Comparison of ENCODE assay signal across 8 mouse cellular contexts in genomic region chr10:79532678-79533077, GRCm38 (mm10). TPM values are rescaled to one million over a fixed set of nuclear protein-coding genes. Genes with fewer than 3 reads are reported as not detected.
DNase-seq lines count a peak whose midpoint lies in the region; ATAC-seq lines count a peak whose summit lies in the region.

No protein-coding gene starts in this region.

- no peak overlapping the region for H3K27ac ChIP-seq in forebrain, embryonic 11.5 days (ENCODE audit: low read depth, low read length)
- H3K27ac ChIP-seq in limb, embryonic 13.5 days, result no peak overlapping the region
- H3K27ac ChIP-seq in neural tube, embryonic 12.5 days, result no peak overlapping the region

- no peaks in the 10 kb centered on the region for H3K27me3 ChIP-seq in forebrain, embryonic 11.5 days (ENCODE audit: control insufficient read depth, insufficient read depth, low read length)
- no peaks in the 10 kb centered on the region for H3K27me3 ChIP-seq in limb, embryonic 13.5 days
- H3K27me3 ChIP-seq in neural tube, embryonic 12.5 days (replicated peaks), result no peaks in the 10 kb centered on the region

- peak; percentile 5; the same call in 1 of the 2 replicates for ATAC-seq in forebrain, embryonic 11.5 days (replicated peaks; ENCODE audit: low FRiP score)
- ATAC-seq in limb, embryonic 13.5 days (ENCODE audit: low FRiP score, low read depth), result peak; percentile 2; the same call in 1 of the 2 replicates
- ATAC-seq in neural tube, embryonic 12.5 days (ENCODE audit: low FRiP score, low read depth), result no peak; the same call in none of the 2 replicates

- DNase-seq in layer of hippocampus, adult 11-12 months (ENCODE audit: low spot score), result peak; percentile 3
- DNase-seq in layer of hippocampus, adult 9-10 months (ENCODE audit: low spot score), result no peak
- peak; percentile 23 for DNase-seq in NIH3T3 (ENCODE audit: low read depth)
- peak; percentile 48 for DNase-seq in forebrain, embryonic 11.5 days (ENCODE audit: low spot score)
- no peak for DNase-seq in frontal cortex, postnatal 14 days (ENCODE audit: low spot score in 2 of 2)
- DNase-seq in B cell, adult 2 months, result no peak

- peak overlapping the region; percentile 96 for H3K4me2 ChIP-seq in forebrain, embryonic 11.5 days (ENCODE audit: low read depth, low read length, severe bottlenecking)
- peak overlapping the region; percentile 96 for H3K4me2 ChIP-seq in limb, embryonic 13.5 days (replicated peaks)
- peak overlapping the region; percentile 98 for H3K4me2 ChIP-seq in neural tube, embryonic 12.5 days (replicated peaks)

- H3K4me3 ChIP-seq in forebrain, embryonic 11.5 days (ENCODE audit: low read depth, low read length), result peak overlapping the region; percentile 56
- H3K4me3 ChIP-seq in limb, embryonic 13.5 days, result peak overlapping the region; percentile 68
- peak overlapping the region; percentile 60; the same call in 1 of the 2 replicates for H3K4me3 ChIP-seq in neural tube, embryonic 12.5 days

- 19% methylated on average over 3 of the region's 3 CpGs for WGBS in forebrain, embryonic 11.5 days
- WGBS in limb, embryonic 13.5 days, result 29% methylated on average over 3 of the region's 3 CpGs
- WGBS in neural tube, embryonic 12.5 days, result 26% methylated on average over 3 of the region's 3 CpGs

- H3K9ac ChIP-seq in forebrain, embryonic 11.5 days (ENCODE audit: low read length), result peak overlapping the region; percentile 58
- H3K9ac ChIP-seq in limb, embryonic 13.5 days, result peak overlapping the region; percentile 79
- peak overlapping the region; percentile 48; the same call in 1 of the 2 replicates for H3K9ac ChIP-seq in neural tube, embryonic 12.5 days

- no peaks in the 10 kb centered on the region for H3K36me3 ChIP-seq in forebrain, embryonic 11.5 days (ENCODE audit: control insufficient read depth, insufficient read depth, low read length)
- peaks cover 12% of the 10 kb centered on the region for H3K36me3 ChIP-seq in limb, embryonic 13.5 days
- no peaks in the 10 kb centered on the region for H3K36me3 ChIP-seq in neural tube, embryonic 12.5 days

- H3K4me1 ChIP-seq in forebrain, embryonic 11.5 days (replicated peaks; ENCODE audit: control insufficient read depth, insufficient read depth, low read length), result peaks cover 7% of the 10 kb centered on the region; the same call in 1 of the 2 replicates
- peaks cover 14% of the 10 kb centered on the region; the same call in 1 of the 2 replicates for H3K4me1 ChIP-seq in limb, embryonic 13.5 days
- H3K4me1 ChIP-seq in neural tube, embryonic 12.5 days, result peaks cover 13% of the 10 kb centered on the region

- H3K9me3 ChIP-seq in forebrain, embryonic 11.5 days (ENCODE audit: control insufficient read depth, low read length), result no peaks in the 10 kb centered on the region
- no peaks in the 10 kb centered on the region for H3K9me3 ChIP-seq in limb, embryonic 13.5 days
- H3K9me3 ChIP-seq in neural tube, embryonic 12.5 days, result no peaks in the 10 kb centered on the region

RNA-seq across cellular contexts. Expression of gene Plpp2, which starts 0.9 kb away (rescaled TPM):
- 14.2 and 15.6 TPM in 2 replicates for polyA plus RNA-seq in forebrain, embryonic 11.5 days (2014; fragmentation: Nextera tagmentation; extraction: Ambion mirVana)
- 22.6 and 23.2 TPM in 2 replicates for polyA plus RNA-seq in limb, embryonic 13.5 days (2015; fragmentation: Nextera tagmentation; extraction: Ambion mirVana)
- polyA plus RNA-seq in neural tube, embryonic 12.5 days (2016; fragmentation: Nextera tagmentation; extraction: Ambion mirVana), result 16.2 and 17.9 TPM in 2 replicates

RNA-seq across cellular contexts. Expression of gene Mier2, which starts 22.3 kb away (rescaled TPM):
- 64.4 and 67.7 TPM in 2 replicates for polyA plus RNA-seq in forebrain, embryonic 11.5 days (2014; fragmentation: Nextera tagmentation; extraction: Ambion mirVana)
- 70.1 and 74.5 TPM in 2 replicates for polyA plus RNA-seq in limb, embryonic 13.5 days (2015; fragmentation: Nextera tagmentation; extraction: Ambion mirVana)
- polyA plus RNA-seq in neural tube, embryonic 12.5 days (2016; fragmentation: Nextera tagmentation; extraction: Ambion mirVana), result 67.4 and 69.5 TPM in 2 replicates

RNA-seq across cellular contexts. Expression of gene Theg, which starts 54.5 kb away (rescaled TPM):
- polyA plus RNA-seq in forebrain, embryonic 11.5 days (2014; fragmentation: Nextera tagmentation; extraction: Ambion mirVana), result not detected in 2 replicates
- not detected in 2 replicates for polyA plus RNA-seq in limb, embryonic 13.5 days (2015; fragmentation: Nextera tagmentation; extraction: Ambion mirVana)
- not detected in 2 replicates for polyA plus RNA-seq in neural tube, embryonic 12.5 days (2016; fragmentation: Nextera tagmentation; extraction: Ambion mirVana)

Comparison
In these comparisons a context has a peak if more than half of its experiments do, and no peak if none do; other contexts are left out.
1. DNase-seq: peak in layer of hippocampus, adult 11-12 months (single experiment), NIH3T3 (single experiment) and forebrain, embryonic 11.5 days (single experiment); none in layer of hippocampus, adult 9-10 months (single experiment), frontal cortex, postnatal 14 days (0 of 2) and B cell, adult 2 months (0 of 2).
2. Peak in every context shown above with its lines, with median percentiles within 50 percentile points of each other: H3K4me2 ChIP-seq, H3K4me3 ChIP-seq and H3K9ac ChIP-seq.